Mouse (Mus musculus): ENCODE measurements at regions not wholly inside any gene's neighbourhood (a gene's known extent, or its start where the extent isn't known, plus 50 kb on each side); places are given as distances from the start of the nearest gene placed in this dataset.

GRCm38 (mm10) chr14:68447240-68447923, 846.7 kb downstream of the Synb start:
- intact Hi-C loops (cut with DNase I), result loop anchor here (5.0 kb wide), 1 partner anchor 45 kb away; no protein-coding TSS in a partner anchor
- no peak for DNase-seq

DNA sequence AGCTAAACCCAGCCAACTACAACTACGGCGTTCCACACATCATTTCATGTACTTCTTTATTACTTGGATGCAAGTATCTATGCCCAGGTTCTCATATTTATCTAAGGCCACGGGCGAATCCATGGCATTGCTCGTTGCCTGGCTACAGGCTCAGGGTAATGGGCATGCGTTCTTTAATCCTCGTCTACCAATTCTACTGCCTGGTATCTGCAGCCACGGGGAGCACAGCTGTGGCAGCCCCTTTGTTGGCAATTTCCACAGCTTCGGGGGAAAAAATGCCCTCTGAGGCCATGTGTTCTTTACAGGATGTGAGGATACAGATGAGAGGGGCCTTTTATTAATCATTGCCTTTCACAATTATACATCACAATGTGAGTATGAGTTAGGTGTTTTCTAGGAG, 860.8 kb downstream of the Synb start:
- no peak for DNase-seq
- intact Hi-C loops (cut with DNase I), result no loop called here

DNA sequence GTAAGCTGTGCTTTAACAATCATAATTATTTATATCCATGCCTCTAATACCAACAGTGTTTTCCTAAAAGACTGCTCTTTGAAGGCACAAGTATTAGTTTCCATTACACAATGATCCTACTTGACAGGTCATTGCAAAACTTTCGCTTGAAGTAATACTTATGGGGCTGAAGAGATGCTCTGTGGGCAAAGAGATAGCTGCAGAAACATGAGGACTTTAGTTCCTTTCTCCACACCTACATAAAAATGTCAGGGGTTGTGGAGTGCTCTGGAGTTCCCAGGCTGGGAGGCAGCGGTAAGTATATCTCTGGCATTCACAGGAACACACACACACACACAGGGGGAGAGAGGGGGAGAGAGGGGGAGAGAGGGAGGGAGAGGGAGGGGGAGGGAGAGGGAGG, 862.0 kb downstream of the Synb start:
- DNase-seq, result no peak
- intact Hi-C loops (cut with DNase I), result no loop called here

- intact Hi-C loops (cut with DNase I), result no loop called here
- DNase-seq, result no peak
Observed at GRCm38 (mm10) chr14:68427235-68427634, 866.9 kb downstream of the Synb start.

- intact Hi-C loops (cut with DNase I), result no loop called here
- DNase-seq, result no peak
Observed at GRCm38 (mm10) chr14:68392440-68392839, 901.7 kb downstream of the Synb start.

DNA sequence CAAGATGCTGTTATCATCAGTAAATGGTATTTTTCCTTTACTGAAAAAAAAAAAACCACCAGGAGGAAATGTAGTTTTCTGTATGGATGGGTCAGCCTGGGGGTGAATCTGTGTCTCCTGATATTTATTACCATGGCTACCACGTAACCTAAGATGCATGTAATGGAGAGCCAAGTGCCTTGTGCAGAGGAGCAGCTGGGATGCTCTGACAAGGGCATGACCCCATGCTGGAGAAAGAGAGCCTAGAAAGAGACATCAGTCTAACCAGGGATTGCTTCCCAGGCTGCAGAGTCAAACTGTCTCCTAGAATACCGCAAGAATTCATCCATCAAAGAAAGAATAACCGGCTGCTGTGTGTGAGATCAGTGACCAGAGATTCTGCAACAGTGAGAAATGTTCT, 902.2 kb downstream of the Synb start:
- no peak for DNase-seq
- intact Hi-C loops (cut with DNase I), result no loop called here

DNA sequence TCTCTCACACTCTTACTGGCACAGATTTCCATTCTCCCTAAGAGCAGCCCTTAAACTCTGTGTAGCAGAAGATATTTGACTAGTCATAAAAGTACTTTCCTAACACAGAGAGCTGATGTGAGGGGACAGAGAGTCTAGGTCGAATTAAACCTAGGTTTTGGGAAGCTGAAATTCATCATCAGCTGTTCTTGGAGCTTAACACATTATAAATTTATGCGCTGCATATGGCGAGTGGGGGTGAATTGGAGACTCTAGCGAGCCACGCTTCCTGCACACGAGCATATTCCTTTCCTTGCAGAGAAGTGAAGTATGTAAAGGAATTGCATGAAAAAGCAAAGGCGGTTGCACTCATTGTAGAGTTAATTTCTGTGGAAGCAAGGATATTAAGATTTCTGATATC, 912.4 kb downstream of the Synb start:
- intact Hi-C loops (cut with DNase I), result no loop called here
- DNase-seq, result no peak

DNA sequence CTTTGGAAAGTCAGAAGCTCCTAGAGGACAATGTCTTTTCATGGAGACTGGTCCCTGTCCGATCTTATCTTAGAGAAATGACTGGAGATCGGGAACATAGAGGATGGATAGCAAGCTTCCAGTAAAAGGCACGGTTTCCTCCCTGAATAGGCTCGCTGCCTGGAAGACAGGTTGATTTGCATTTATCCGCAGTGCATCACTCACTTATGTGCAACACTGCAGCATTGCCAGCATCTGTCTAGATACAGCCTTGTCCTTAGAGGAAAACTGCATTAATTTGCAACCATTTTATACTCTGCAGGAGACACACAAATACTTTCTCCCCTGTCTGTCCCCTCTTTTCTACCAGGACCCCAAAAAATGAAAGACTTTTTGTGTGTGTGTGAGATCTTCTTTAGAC, 926.4 kb downstream of the Synb start:
- intact Hi-C loops (cut with DNase I), result no loop called here
- DNase-seq, result no peak

- DNase-seq, result no peak
- intact Hi-C loops (cut with DNase I), result no loop called here
Observed at GRCm38 (mm10) chr14:68363892-68364291, 930.2 kb downstream of the Synb start.

DNA sequence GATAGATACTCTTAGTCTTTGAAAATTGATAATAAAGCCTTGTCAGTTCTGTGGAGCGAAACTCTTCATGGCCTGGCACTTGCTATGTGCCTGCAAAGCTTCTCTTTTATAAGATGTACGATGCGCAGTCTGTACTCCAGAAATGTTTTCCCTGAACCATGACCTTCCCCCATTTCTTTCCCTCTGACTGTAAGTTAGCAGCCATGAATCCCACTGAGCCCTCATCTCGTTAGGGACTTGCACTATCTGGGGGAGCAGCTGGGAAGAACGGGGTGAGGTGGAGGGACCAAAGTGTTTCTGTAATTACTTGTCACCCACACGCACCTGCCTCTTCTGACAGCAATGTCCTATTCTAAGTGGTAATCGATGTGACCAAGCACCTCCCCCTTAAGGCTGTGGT, 932.1 kb downstream of the Synb start:
- intact Hi-C loops (cut with DNase I), result no loop called here
- no peak for DNase-seq

- intact Hi-C loops (cut with DNase I), result no loop called here
- DNase-seq, result no peak
Observed at GRCm38 (mm10) chr14:68361481-68361880, 932.6 kb downstream of the Synb start.

DNA sequence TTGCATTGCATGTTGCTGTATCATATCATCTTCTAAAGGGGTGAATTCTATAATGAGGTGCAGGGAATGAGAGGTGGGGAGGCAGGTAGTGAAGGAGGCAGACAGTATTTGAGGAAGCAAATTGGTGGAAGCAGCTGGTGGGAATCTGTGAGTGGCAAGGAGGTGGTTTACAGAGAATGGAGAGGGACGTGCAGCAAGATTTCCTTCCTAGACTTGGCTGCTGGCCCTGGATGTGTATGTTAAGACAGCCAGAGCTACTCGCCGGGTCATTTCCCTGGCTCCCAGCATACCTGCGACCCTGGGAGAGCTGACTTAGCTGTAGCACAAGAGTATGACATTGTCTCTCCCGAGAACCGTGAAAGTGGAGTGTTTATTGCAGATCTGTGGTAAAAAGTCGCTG, 937.7 kb downstream of the Synb start:
- intact Hi-C loops (cut with DNase I), result no loop called here
- DNase-seq, result no peak

DNA sequence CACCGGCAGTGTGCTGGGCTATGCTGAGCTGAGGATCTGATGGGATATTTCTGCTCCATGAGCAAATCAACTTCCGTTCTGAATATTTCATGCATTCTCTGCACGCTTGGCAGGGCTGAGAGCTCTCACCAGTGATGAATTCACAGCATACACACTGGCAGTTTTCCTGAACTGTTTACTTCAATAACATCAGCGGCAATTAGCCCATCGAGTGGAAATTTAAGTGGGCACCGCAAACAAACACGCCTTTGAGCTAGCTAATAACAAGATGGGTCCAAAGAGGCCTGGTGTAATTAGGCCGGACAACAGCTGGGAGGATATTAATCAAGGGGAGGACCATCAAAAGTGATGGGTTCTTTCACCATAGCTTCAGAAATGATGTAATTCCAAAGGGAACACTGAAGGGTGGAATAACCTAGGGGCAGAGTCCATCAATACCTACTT, 938.6 kb downstream of the Synb start:
- DNase-seq, result no peak
- intact Hi-C loops (cut with DNase I), result no loop called here

DNA sequence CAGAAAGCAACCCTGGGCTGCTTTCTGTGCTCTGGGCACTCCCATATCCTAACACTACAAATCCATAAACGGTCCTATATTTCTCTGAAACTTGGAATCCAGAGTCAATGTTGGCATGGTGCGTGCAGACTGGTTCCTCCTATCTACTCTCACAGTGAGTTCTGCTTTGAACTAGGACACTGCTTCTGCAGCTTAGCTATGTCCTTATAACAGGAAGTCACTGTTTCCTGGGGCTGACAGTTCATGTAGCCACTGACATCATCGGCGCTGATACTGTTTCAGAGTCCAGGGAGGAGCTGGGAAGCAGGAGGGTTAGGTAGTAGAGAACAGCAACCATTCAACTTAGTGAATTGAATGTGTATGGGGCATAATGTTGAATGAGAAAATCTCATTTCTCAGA, 948.6 kb downstream of the Synb start:
- intact Hi-C loops (cut with DNase I), result no loop called here
- DNase-seq, result no peak

DNA sequence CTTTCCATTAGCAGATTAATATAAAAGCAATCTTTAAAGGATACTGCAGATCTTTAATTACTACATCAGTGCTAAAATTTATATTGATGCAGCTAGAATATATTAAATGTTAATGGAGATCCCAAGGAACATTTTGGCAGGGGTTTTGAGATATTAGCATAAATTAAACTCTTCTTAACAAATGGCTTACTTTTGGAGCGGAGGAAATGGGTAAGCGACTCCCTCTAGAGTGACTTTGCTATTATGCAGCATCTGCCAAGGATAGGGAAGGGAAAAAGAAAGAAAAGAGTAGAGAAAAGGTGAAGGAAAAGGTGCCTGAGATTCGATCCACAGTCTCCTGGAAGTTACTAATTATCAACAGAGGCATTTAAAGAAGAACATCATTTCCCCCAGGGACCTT, 949.4 kb downstream of the Synb start:
- no peak for DNase-seq
- intact Hi-C loops (cut with DNase I), result no loop called here

DNA sequence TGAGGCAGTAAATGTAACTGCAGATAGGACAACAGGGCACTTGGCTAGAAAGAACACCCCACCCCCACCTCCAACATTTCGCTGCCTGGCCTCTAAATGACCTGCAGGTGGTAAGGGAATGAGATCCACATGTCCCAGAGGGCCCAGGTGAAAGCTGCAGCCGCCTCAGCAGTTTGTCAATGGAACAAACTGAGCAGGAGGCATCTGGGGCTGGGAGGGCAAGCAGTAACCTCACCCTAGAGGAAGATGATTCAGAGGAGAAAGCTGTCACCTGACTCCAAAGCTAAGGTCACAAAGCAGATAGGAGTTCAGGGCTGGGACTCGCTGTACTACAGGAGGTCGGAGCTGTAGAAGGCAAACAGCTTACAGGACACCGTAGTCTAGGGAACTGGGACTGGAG, 955.7 kb downstream of the Synb start:
- DNase-seq, result no peak
- intact Hi-C loops (cut with DNase I), result no loop called here

- intact Hi-C loops (cut with DNase I), result no loop called here
- DNase-seq, result no peak
Observed at GRCm38 (mm10) chr14:68325061-68325460, 969.0 kb downstream of the Synb start.

- intact Hi-C loops (cut with DNase I), result no loop called here
- DNase-seq, result no peak
Observed at GRCm38 (mm10) chr14:68323008-68323407, 971.1 kb downstream of the Synb start.

- intact Hi-C loops (cut with DNase I), result no loop called here
- DNase-seq, result no peak
Observed at GRCm38 (mm10) chr14:68307973-68308660, 986.0 kb downstream of the Synb start.

DNA sequence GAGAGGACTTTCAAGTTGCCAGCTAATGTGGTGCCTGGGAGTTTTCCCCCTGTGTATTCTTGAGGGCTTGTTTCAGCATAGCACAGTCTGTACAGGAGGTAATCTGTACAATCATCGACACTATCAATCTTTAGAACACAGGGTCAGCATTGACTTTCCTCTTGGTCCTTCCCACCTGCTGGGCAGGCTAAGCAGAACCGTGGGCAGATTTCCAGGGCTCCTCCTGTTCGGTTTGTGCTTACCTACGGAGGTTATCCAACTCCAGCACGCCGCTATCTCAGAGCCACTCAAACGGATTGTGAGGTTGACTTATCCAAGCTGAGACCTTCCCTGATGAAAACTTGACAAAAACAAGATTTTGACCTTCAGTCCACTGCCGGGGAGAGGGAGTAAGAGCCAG, 988.9 kb downstream of the Synb start:
- intact Hi-C loops (cut with DNase I), result no loop called here
- no peak for DNase-seq

- no peak for DNase-seq
- intact Hi-C loops (cut with DNase I), result no loop called here
Observed at GRCm38 (mm10) chr14:68301710-68302109, 992.4 kb downstream of the Synb start.

GRCm38 (mm10) chr14:68285546-68285945, 1008.6 kb downstream of the Synb start:
- DNase-seq, result no peak
- intact Hi-C loops (cut with DNase I), result no loop called here

- intact Hi-C loops (cut with DNase I), result no loop called here
- DNase-seq, result no peak
Observed at GRCm38 (mm10) chr14:68261436-68261835, 1032.7 kb downstream of the Synb start.
